Mouse (Mus musculus) CD8-positive naive resting alpha-beta T cell, adult 57 days (primary cell): Measurements from ENCODE around the gene H2al1o. TPM values are rescaled to one million over a fixed set of nuclear protein-coding genes. Genes with fewer than 3 reads are reported as not detected.

Experiments used
- total RNA-seq: library from RNA; stranded (reverse); gene quantifications from one replicate; pipeline ENCODE4 v1.2.4, GENCODE M21; 2023

Gene H2al1o
- total RNA-seq: not detected

DNA sequence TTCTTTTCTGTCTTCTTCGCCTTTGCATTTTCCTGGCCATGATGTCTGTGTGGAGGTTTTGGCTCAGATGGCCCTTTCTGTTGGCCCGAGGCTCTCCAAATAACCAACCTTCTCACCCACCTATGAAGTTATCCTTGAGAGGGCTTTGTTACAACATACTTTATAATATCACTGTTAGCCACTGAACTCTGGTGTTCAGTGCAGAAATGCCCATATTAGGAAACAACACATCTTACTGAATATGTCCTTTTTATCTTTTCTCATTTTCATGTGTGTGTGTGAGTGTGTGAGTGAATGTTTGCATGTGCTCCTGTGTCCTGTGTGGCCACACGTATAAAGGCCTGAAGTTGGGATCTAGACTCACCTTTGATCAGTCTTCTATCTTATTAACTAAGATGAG, at the start of gene H2al1o:
Gene H2al1o, minus strand, starts transcription at position 101 of the 400 bp plus-strand sequence.

Other genes starting within 250 kb of the H2al1o start
- gene H2al1k, start 221.8 kb downstream of the H2al1o start, total RNA-seq: not detected
- gene Cybb, start 84.6 kb downstream of the H2al1o start, total RNA-seq: 20.1 TPM
- gene Dynlt3, start 90.6 kb upstream of the H2al1o start, total RNA-seq: 10.7 TPM